Mouse (Mus musculus): ENCODE measurements around the gene Zfp36. TPM values are rescaled to one million over a fixed set of nuclear protein-coding genes. Genes with fewer than 3 reads are reported as not detected.

Gene Zfp36
- polyA plus RNA-seq, 1 experiment, result 25.5 TPM

DNA sequence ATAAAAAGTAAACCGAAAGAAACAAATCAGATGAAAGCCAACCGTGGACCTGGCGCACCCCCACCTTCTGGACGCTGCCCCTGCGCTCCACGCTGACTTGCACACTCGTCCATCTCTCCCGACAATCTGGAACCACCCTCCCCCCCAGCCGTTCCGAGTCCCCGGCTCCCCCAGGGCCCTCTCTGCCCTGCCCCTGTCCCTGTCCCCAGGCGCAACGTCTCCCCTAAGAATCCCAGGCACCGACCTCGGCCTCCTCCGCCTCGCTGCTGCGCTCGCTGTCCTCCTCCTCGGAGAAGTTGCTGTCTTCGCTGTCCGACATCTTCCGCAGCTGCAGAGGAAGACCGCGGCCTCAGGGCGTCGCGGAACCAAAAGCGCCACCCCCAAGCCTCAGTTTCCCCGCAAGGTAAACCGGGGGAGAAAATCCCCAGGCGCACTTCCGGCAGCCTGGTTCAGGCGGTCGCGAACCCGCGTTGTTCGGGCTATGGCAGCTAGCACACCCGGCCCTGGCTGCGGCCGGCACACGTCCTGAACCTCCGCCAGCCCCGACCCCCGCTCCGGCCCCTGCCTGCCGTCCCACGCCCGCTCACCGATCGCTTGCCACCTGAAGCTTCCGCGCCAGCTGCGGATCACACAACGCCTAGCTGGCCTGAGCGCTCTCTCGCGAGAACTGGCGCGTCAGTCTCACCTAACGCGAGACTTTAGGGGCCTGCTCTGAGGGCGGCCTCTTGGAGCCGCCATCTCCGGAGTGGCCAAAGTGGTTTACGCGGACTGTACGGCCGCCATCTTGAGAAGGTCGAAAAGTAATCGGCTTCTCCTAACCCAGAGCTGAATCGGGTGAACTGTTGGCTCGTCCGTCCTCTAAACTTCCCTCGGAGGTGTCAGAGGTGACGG, 41.7 kb downstream of the Zfp36 start, which contains the start of gene Supt5:
Gene Supt5 (minus strand): TSS at position 639 of the 891 bp plus-strand sequence.
- peak within 1 kb of the TSS; percentile 97 for H3K27ac ChIP-seq (ENCODE audit: insufficient read depth, low read depth, low read length)
- no peaks in the 10 kb centered on the region for H3K36me3 ChIP-seq (ENCODE audit: control insufficient read depth, insufficient read depth, low read length)
- peak within 1 kb of the TSS; percentile 93 for H3K4me3 ChIP-seq (ENCODE audit: insufficient read depth, low read depth, low read length)
- peaks cover 9% of the 10 kb centered on the region; the same call in 1 of the 2 replicates for H3K4me1 ChIP-seq (ENCODE audit: control insufficient read depth, insufficient read depth, low read length)
- WGBS, result under 1% methylated on average over 76 of the region's 77 CpGs
- TF ChIP-seq POLR2A (IDR thresholded peaks at IDR 0.05; ENCODE audit: low read depth, low read length) (peak; percentile 82), CTCF (conservative IDR thresholded peaks at IDR 0.05; ENCODE audit: insufficient read depth, insufficient read length, low read depth, low read length) (no peak)
- peak; percentile 99 for DNase-seq
- no peaks in the 10 kb centered on the region for H3K27me3 ChIP-seq (replicated peaks; ENCODE audit: control insufficient read depth, insufficient read depth, low read length)

DNA sequence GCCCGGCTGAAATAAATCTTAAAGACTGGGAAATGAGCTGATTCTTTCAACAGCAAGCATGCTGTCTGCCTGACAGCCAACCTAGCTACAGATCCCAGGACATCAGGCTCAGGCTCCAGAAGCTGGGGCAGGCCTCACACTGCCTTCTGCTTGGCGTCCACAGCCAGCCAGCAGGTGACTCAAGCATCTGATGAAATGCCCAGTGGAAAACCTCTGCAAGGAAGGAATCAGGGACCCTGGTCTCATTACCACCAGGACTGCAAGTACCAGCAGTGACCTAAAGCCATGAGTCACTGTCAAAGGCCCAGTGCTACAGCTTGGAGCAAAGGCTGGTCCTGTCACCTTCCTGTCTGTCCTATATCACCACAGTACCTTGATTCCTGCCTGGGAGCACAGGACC, 44.6 kb downstream of the Zfp36 start:
- WGBS, result 90% methylated on average over 2 of the region's 2 CpGs
- H3K27ac ChIP-seq (ENCODE audit: insufficient read depth, low read depth, low read length), result no peak overlapping the region

DNA sequence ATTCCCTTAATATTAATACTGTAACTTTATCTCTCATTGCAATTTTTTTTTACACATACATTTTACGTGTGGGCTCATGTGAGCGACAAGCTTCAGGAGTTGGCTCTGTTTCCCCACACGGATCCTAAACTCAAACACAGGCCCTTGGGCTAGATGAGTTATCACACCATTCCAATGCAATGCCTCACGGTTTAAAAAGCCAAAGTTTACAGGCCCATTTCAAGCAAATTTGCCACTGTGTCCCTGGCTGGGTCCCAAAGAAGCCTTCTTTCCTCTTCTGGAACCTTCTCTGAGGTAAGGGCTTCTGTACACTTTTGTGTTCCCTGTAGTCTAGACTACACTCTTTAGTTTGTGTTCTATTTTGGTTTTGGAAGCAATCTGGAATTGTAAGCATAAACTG, 45.5 kb downstream of the Zfp36 start:
- Histone ChIP-seq H3K36me3 (ENCODE audit: control insufficient read depth, insufficient read depth, low read length) (peaks cover 4% of the 10 kb centered on the region; the same call in 1 of the 2 replicates), H3K27me3 (replicated peaks; ENCODE audit: control insufficient read depth, insufficient read depth, low read length) (no peaks in the 10 kb centered on the region), H3K4me3 (ENCODE audit: insufficient read depth, low read depth, low read length) (no peak overlapping the region), H3K4me1 (ENCODE audit: control insufficient read depth, insufficient read depth, low read length) (peaks cover 9% of the 10 kb centered on the region; the same call in 1 of the 2 replicates), H3K27ac (ENCODE audit: insufficient read depth, low read depth, low read length) (no peak overlapping the region)
- no peak for DNase-seq
- no peak for TF ChIP-seq POLR2A (IDR thresholded peaks at IDR 0.05; ENCODE audit: low read depth, low read length)
- no peak for TF ChIP-seq CTCF (conservative IDR thresholded peaks at IDR 0.05; ENCODE audit: insufficient read depth, insufficient read length, low read depth, low read length)
- WGBS, result 85% methylated on average over 4 of the region's 4 CpGs

More for the DNA sequence above, 44.6 kb downstream of the Zfp36 start:
- Histone ChIP-seq H3K36me3 (ENCODE audit: control insufficient read depth, insufficient read depth, low read length) (peaks cover 4% of the 10 kb centered on the region; the same call in 1 of the 2 replicates), H3K4me1 (ENCODE audit: control insufficient read depth, insufficient read depth, low read length) (peaks cover 9% of the 10 kb centered on the region; the same call in 1 of the 2 replicates), H3K4me3 (ENCODE audit: insufficient read depth, low read depth, low read length) (no peak overlapping the region), H3K27me3 (replicated peaks; ENCODE audit: control insufficient read depth, insufficient read depth, low read length) (no peaks in the 10 kb centered on the region)
- no peak for DNase-seq
- TF ChIP-seq CTCF (conservative IDR thresholded peaks at IDR 0.05; ENCODE audit: insufficient read depth, insufficient read length, low read depth, low read length) (no peak), POLR2A (IDR thresholded peaks at IDR 0.05; ENCODE audit: low read depth, low read length) (no peak)

DNA sequence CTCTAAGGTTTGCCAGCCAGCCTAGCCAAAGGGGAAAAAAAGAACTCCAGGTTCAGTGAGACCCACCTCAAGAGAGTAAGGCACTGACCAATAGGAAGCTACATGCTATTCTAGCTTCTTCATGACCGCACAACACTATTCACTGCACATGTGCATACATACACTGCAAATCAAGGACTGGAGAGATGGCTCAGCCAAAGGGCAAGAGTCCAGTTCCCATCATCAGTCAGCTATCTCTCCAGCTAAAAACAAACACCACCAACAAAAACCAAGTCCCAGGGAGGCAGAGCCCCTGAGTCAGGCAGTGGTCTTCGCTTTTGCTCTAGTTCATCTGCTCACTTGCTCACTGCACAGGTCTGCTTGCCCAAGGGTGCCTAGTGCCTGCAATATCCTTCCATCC, 51.8 kb downstream of the Zfp36 start:
- Histone ChIP-seq H3K27me3 (replicated peaks; ENCODE audit: control insufficient read depth, insufficient read depth, low read length) (no peaks in the 10 kb centered on the region), H3K27ac (ENCODE audit: insufficient read depth, low read depth, low read length) (no peak overlapping the region), H3K36me3 (ENCODE audit: control insufficient read depth, insufficient read depth, low read length) (peaks cover 8% of the 10 kb centered on the region), H3K4me3 (ENCODE audit: insufficient read depth, low read depth, low read length) (no peak overlapping the region), H3K4me1 (ENCODE audit: control insufficient read depth, insufficient read depth, low read length) (no peaks in the 10 kb centered on the region)
- TF ChIP-seq POLR2A (IDR thresholded peaks at IDR 0.05; ENCODE audit: low read depth, low read length), result no peak
- TF ChIP-seq CTCF (conservative IDR thresholded peaks at IDR 0.05; ENCODE audit: insufficient read depth, insufficient read length, low read depth, low read length), result no peak
- no peak for DNase-seq
- WGBS, result 95% methylated on average over 2 of the region's 2 CpGs

Other genes with a start within 250 kb of the Zfp36 start
- gene Fbl, start 210.5 kb downstream of the Zfp36 start, polyA plus RNA-seq (2012; rRNA removed), result 33.0 and 54.3 TPM in 2 replicates
- 31.1 and 34.8 TPM in 2 replicates for gene Dyrk1b, start 200.8 kb downstream of the Zfp36 start, polyA plus RNA-seq (2012; rRNA removed)
- 5.2 and 5.7 TPM in 2 replicates for gene Eid2, start 112.4 kb downstream of the Zfp36 start, polyA plus RNA-seq (2012; rRNA removed)
- 7.7 and 10.2 TPM in 2 replicates for gene Eid2b, start 102.5 kb downstream of the Zfp36 start, polyA plus RNA-seq (2012; rRNA removed)
- gene Selenov, start 89.1 kb downstream of the Zfp36 start, polyA plus RNA-seq (2012; rRNA removed), result 0.14 TPM in 1 of 2 replicates, not detected in the other
- not detected in 2 replicates for gene Dll3, start 78.0 kb downstream of the Zfp36 start, polyA plus RNA-seq (2012; rRNA removed)
- gene Timm50, start 68.2 kb downstream of the Zfp36 start, polyA plus RNA-seq (2012; rRNA removed), result 99.0 and 102 TPM in 2 replicates
- gene Supt5, start 41.5 kb downstream of the Zfp36 start, polyA plus RNA-seq (2012; rRNA removed), result 86.8 and 88.6 TPM in 2 replicates
- 724 and 951 TPM in 2 replicates for gene Rps16, start 29.6 kb downstream of the Zfp36 start, polyA plus RNA-seq (2012; rRNA removed)
- 13.5 and 14.6 TPM in 2 replicates for gene Plekhg2, start 7.7 kb downstream of the Zfp36 start, polyA plus RNA-seq (2012; rRNA removed)
- gene Med29, start 12.5 kb upstream of the Zfp36 start, polyA plus RNA-seq (2012; rRNA removed), result 71.9 and 72.1 TPM in 2 replicates
- gene Paf1, start 12.7 kb upstream of the Zfp36 start, polyA plus RNA-seq (2012; rRNA removed), result 72.6 and 78.4 TPM in 2 replicates
- gene Gmfg, start 57.2 kb upstream of the Zfp36 start, polyA plus RNA-seq (2012; rRNA removed), result 8.4 and 14.5 TPM in 2 replicates
- gene Lrfn1, start 71.7 kb upstream of the Zfp36 start, polyA plus RNA-seq (2012; rRNA removed), result 2.5 and 3.1 TPM in 2 replicates
- not detected in 2 replicates for gene Ifnl2, start 130.2 kb upstream of the Zfp36 start, polyA plus RNA-seq (2012; rRNA removed)
- gene Ifnl3, start 142.6 kb upstream of the Zfp36 start, polyA plus RNA-seq (2012; rRNA removed), result not detected in 2 replicates
- gene Sycn, start 160.6 kb upstream of the Zfp36 start, polyA plus RNA-seq (2012; rRNA removed), result 12.4 and 13.3 TPM in 2 replicates
- 57.2 and 85.4 TPM in 2 replicates for gene Nccrp1, start 167.0 kb upstream of the Zfp36 start, polyA plus RNA-seq (2012; rRNA removed)
- 67.0 and 79.0 TPM in 2 replicates for gene Samd4b, start 217.9 kb upstream of the Zfp36 start, polyA plus RNA-seq (2012; rRNA removed)
- gene Pak4, start 217.9 kb upstream of the Zfp36 start, polyA plus RNA-seq (2012; rRNA removed), result 36.9 and 41.8 TPM in 2 replicates

All from kidney, adult 2 months (tissue).